Mouse (Mus musculus) hindlimb bud, embryonic 11.5 days (tissue): ENCODE results near the gene Gm28308.

ENCODE experiments used
- DNase-seq: peaks from one replicate; pipeline ENCODE4 v3.0.0-alpha.2; 2012; ENCODE audit warnings: low read depth, low spot score; ENCODE audit errors: extremely low spot score

The Gm28308 gene

GRCm38 (mm10) chr6:52185834-52186233 is 27.3 kb downstream of the Gm28308 start:
- no peak for DNase-seq

- DNase-seq: no peak
Measured at GRCm38 (mm10) chr6:52185222-52185621, 27.9 kb downstream of the Gm28308 start.

- DNase-seq: no peak
Measured at GRCm38 (mm10) chr6:52184668-52185067, 28.5 kb downstream of the Gm28308 start.

DNA sequence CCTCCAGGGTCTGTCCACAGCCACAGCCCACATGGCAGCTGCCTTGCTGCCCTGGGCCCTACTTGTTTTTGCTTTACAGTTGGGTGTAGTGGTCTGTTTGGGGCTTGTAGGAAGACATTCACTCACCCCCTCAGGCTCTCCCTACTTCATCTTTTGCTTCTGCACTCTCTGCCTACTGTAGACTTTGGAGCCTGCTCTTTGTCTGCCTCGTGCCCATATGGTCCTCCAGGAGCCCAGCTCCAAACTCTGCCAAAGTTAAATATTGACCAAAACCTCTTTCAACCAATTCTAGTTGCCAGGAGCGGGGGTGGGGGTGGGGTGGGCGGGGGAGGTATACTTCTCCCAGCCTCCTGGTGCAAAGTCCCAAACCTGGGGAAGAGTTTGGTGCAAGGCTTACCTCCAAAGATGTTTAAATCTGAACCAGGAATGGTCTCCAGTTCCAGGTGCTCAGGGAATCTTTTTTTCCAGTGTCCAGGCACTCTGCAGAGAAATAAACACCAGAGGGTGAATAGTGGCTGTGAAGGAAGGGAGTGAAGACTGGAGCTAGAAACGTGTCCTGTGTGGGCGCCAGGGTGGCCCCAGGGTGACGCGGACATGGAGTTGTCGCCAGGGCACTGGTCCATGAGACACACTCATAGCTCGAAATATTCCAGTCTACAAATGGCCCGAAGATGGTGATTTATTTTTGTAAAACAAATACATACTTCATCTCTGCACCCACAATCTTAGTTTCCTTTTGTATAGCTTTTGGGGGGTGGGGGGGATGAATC is 29.6 kb downstream of the Gm28308 start:
- DNase-seq: no peak

DNA sequence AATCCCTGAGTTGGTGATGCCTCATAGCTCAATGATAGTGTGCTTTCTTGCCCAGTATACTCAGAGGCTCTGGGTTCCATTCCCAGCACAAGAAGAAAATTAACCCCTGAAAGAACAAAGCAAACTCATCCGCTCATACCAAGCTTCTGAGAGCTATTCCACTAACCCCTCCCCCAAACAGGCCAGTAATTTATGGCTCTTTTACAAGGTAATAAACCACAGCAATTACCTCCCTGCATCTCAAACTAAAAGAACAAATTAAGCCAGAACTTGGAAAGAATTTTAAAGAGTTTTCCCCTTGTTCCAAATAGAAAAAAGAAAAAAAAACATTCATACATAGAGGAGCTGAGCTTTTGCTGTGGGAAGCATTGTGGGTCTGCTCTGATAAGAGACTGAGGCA is 30.3 kb downstream of the Gm28308 start:
- DNase-seq: no peak

DNA sequence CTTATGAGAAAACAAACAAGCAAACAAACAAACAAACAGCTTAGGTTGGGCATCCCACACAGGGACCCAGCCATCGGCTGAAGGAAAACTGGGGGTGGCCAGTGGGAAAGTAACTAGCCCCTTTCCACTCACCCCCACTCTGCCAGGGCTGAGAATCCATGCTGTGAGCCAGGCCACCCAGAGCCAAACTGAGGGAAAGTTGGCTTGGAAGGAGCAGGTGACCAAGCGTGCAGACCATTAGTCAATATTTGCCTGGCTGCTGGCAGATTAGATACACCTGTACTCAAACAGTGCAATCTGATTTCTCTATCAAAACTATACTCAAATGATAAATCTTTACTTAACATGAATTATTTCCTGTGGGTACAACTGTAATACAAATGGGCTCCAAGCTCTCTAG is 31.1 kb downstream of the Gm28308 start:
- no peak for DNase-seq

DNA sequence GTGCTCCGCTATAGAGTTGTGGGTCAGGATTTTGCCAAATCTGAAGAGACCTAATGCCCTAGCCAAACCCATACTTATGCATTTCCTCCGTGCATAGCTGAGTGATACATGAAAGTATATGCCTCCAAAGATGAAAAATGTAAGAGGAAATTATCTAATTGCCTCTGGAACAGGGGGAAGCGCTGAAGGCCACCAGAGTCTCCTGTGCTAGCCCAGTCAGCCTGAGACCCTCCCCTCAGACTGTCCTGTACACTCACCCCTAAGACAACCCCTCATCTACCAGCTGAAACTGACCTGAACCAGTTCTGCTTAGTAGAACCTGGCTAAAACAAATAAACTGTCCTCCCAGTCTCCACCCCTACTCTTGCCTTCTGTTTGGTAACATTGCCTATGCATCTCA is 32.4 kb downstream of the Gm28308 start:
- DNase-seq: no peak

GRCm38 (mm10) chr6:52180213-52180710 is 32.9 kb downstream of the Gm28308 start:
- no peak for DNase-seq

- no peak for DNase-seq
Measured at GRCm38 (mm10) chr6:52179690-52180089, 33.4 kb downstream of the Gm28308 start.

DNA sequence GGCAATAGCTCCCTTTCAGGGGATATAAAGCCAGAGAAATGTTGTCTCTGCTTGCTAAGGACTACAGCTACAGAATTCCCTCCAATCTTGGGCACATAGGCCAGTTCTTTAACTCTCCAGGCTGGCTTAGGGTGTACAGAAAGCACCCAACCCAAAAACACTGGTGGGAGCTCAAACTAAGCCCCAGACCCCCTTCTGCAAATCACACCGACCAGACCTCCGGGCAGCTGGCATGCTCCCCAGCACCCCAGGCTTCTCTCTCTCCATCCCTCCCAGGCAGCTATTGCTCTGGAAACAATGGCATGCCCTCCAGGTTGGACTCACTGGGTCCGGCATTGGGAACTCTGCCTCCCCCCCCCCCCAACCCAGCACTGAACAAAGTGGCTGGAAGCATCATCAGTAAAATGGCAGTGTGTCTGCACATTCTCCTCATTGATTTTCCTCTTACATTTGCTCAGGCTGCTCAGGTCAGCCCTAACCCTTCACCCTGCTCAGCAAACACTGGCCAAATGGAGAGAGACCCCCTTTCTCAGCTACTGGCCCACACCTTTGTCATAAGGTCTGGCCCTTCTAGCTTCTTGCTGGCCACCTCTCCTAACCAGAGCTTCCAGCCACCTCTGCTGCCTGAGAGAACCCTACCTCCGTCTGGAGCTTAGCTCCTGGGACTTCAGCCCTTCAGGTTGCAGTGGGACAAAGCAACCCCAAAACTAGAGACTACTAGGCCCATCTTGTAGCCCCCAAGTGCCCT is 34.0 kb downstream of the Gm28308 start:
- DNase-seq: no peak

GRCm38 (mm10) chr6:52177806-52178205 is 35.3 kb downstream of the Gm28308 start:
- no peak for DNase-seq

DNA sequence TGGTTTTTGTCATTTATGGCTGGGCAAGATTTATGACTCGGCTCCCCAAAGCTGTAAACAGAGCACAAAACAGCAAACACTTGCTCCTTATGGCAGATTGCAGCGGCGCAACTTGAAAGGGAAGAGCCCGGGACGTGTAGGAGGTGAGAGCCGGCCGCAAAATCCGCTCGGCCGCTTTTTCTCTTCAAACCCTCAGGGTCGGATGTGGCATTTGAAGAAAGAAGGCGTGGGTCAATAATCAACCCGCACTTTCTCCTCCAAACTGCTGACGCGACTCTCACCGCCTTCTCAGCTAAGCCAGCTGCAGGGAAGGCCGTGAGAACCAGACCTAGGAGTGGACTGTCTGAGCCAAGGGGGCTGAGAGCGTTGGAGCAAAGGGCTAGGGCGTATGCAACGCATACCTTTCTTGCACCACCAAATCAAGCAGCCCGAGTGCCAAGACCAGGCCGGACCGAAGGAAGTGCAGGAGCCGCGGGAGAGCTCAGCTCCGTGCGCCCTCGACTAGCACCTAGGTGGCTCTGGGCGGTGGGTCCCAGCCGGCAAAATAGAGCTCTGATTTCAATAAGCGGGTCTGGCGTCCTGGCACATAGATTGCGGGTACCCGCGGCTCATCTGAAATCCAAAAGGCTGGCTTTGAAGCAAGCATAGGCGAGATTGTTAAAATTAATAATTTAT is 35.9 kb downstream of the Gm28308 start, which contains the start of gene 5730596B20Rik:
TSS of gene 5730596B20Rik (plus strand) at position 438 of the 675 bp plus-strand sequence.
- no peak for DNase-seq

DNA sequence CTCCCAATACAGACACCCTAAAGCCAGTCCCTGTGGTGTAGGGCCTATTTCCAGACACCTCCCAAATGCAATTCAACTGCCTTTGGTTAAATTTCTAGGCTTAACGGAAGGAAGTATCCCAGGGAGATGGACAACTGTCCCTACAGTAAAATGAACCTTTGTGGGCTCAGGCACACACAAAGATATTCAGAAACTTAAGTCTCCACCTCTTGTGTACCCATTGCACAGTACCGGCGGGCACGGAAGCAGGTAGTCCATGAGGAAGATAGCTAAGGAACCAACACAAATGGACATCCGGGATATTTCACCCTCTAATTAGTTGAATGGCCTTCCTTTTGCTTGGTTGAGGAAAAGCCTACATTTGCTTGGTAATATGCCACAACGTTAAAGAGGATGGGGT is 36.7 kb downstream of the Gm28308 start:
- DNase-seq: no peak

DNA sequence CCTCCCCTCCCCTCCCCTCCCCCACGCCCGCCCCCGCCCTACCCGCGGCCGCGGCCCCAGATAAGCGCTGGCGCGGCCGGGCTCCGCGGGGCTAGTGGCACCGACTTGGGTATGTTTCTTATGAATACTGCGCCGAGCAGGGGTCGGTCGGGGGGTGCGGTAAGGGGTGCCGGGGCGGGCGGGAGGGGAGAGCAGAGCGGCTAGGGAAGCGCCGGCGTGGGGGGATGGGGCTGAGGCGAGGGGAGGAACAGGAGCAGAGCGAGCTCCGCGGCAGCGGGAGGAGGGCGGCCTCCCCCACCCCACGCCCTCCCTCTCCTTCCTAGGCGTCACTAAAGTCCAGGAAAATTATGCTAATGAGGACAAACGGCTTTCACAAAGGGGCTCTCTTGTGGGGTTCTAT is 37.3 kb downstream of the Gm28308 start:
- no peak for DNase-seq

DNA sequence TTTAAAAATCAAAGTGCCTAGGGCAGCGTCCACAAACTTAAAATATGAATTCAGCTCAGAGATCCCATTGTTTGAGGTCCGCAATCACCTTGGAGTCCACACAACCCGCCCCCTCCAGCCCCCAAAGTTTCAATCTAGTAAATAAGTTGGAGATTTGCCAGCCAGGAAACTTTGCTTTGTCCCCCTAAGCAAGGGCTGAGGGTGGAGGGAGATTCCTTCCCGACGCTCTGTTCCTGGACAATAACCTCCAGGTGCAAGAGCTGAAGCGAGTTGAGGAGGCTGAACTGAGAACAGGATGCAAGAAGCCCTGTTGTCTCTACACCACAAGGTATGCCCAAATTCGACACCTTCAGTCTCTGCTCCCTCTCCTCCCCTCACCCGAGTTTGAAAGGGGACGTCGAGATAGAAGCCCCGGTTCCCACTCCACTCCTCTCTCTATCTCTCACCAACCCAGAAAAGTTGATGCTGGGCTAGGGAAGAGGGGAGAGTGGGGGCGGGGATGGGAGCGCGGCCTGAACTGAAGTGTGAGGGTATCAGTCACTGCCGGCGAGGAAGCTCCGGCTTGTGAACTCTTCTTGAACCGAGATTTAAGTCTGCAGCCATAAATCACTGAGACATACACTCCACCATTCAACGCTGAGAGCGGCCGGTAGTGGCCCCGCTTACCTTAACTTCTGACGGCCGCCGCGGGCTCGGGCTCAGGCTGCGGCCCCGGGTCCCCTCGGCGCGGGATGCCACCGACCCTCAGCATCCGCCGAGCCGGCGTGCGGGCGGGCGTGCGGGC is 38.0 kb downstream of the Gm28308 start:
- DNase-seq: no peak

DNA sequence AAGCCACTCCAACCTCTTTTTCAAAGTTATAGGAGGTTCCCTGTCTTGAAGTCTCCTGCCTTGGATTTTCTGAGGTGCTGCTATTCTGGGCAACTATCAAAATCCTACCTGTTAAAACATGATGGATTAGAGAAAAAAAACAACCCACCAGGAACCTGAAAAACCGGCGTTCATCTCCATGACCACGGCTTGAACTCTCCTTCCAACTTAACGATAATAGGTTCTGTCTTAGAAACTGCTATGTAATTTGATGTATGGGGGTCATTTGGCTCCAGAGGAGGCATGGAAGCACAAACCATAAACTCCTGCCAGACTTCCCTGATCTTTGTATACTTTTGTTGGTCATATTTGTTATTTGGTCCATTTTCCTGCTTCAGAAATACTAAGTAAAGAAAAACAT is 39.5 kb downstream of the Gm28308 start:
- no peak for DNase-seq

DNA sequence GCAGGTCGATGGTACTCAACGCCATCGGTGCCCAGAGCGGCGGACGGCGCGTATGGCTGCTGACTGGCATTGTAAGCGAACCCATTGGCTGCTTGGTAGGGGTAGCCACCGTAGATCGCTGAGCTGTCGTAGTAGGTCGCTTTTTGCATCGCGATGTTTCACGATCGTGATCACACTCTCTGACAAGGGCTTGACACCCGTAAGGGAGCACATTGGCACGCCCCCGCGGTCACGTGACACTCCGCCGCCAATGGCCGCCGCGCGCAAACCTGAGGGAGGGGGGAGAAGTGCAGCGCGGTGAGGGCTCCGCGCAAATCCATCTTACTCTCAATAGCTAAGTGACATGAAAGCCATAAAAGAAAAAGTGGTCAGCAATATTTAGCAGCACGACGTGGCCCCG is 40.6 kb downstream of the Gm28308 start:
- no peak for DNase-seq

DNA sequence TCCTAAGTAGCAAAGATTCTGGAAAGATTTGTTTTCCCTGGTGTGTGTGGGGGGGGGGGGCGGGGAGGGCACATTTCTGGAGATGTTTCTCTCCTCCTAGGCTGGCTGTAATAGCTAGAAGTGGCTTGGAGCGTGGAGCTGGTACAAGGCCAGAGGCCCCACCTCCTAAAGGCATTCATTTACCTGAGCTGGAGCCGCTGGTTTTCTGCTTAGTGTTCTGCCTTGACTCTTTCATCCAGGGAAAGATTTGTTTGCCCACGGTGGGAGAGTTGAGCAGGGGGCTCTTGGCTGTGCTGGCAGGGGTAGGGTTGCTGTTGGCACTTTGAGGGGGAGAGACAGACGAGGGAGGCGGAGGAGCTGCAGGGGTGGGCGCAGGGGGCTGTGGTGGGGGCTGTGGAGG is 41.2 kb downstream of the Gm28308 start:
- no peak for DNase-seq

- DNase-seq: no peak
Measured at GRCm38 (mm10) chr6:52171331-52171730, 41.8 kb downstream of the Gm28308 start.

DNA sequence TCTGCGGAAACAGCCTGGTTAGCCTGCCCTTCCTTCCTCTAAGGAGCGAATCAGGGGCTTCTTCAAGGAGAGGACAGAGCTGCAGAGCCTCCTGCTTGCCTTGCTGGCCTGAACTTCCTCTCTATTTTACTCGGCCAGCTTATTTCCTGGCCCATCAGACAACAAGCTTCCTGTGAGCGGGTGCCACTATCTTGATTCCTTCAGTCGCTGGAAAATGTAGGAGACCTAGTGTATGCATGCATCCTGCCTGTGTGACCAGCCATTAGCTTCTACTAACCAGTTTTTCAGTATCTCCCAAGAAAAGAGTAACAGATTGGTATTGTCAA is 42.3 kb downstream of the Gm28308 start:
- no peak for DNase-seq
